Mouse (Mus musculus): ENCODE results near the gene Stoml3. TPM values are rescaled to one million over a fixed set of nuclear protein-coding genes. Genes with fewer than 3 reads are reported as not detected.

The Stoml3 gene
- polyA plus RNA-seq, 1 experiment from 2014 or later, result 1.4 TPM

DNA sequence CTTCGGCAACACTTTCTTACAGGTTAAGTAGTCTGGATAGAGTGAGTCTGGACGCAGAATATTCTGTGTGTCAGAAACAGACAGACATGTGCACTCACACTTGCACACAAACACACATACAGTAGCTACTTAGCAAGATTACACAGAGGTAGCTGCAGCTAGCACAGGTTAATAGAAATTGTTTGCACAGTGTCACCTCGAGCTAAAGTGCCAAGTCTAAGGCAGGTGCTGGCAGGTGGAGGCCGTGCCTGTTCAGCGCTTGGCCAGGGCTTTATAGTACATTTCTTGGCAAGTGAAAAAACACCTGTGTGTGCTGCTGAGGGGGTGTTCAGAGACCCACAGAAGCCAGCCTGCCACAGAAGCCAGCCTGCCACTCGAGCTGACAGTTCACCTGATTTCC is 41.9 kb downstream of the Stoml3 start:
- Histone ChIP-seq H3K9ac (ENCODE audit: low read depth, low read length) (no peak overlapping the region), H3K4me1 (ENCODE audit: control insufficient read depth, insufficient read depth, low read length) (0 out of 2 replicates have a peak, but pooled peaks cover 3% of the 10 kb centered on the region), H3K36me3 (ENCODE audit: control insufficient read depth, insufficient read depth, low read length) (no peaks in the 10 kb centered on the region), H3K4me2 (ENCODE audit: low read depth, low read length) (no peak overlapping the region), H3K4me3 (ENCODE audit: low read depth, low read length) (no peak overlapping the region), H3K27ac (replicated peaks; ENCODE audit: low read depth, low read length) (no peak overlapping the region), H3K9me3 (ENCODE audit: control insufficient read depth, low read length) (no peaks in the 10 kb centered on the region), H3K27me3 (replicated peaks; ENCODE audit: control insufficient read depth, insufficient read depth, low read length) (no peaks in the 10 kb centered on the region)
- DNase-seq (ENCODE audit: low spot score) (no peak), ATAC-seq (ENCODE audit: low read depth) (no peak)
- WGBS, result 79% methylated on average over 6 of the region's 6 CpGs

DNA sequence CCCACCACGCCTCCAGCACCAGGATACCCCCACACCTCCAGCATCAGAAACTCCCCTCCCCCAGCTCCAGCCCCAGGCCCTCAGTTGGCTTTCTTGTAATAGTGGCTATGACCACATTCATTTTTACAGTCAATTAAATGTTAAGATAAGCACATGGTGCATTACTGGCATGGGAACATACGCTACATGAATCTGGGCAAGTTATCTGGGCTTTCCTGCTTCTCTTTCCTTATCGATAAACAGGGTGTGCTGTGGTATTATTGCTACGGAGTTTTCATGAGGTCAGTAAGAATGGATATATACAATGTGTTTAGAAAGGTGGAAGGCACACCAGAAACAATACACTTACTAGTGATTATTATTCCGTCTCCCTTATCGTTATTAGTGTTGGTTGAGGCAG is 43.6 kb downstream of the Stoml3 start:
- Histone ChIP-seq H3K27ac (replicated peaks; ENCODE audit: low read depth, low read length) (no peak overlapping the region), H3K9ac (ENCODE audit: low read depth, low read length) (no peak overlapping the region), H3K4me2 (ENCODE audit: low read depth, low read length) (no peak overlapping the region), H3K9me3 (ENCODE audit: control insufficient read depth, low read length) (no peaks in the 10 kb centered on the region), H3K27me3 (replicated peaks; ENCODE audit: control insufficient read depth, insufficient read depth, low read length) (no peaks in the 10 kb centered on the region), H3K4me3 (ENCODE audit: low read depth, low read length) (no peak overlapping the region), H3K4me1 (ENCODE audit: control insufficient read depth, insufficient read depth, low read length) (no peaks in the 10 kb centered on the region), H3K36me3 (ENCODE audit: control insufficient read depth, insufficient read depth, low read length) (peaks cover 2% of the 10 kb centered on the region; the same call in 1 of the 2 replicates)
- ATAC-seq (ENCODE audit: low read depth), result no peak
- WGBS, result 85% methylated on average over 6 of the region's 6 CpGs
- DNase-seq (ENCODE audit: low spot score), result no peak

- DNase-seq (ENCODE audit: low spot score) (no peak), ATAC-seq (ENCODE audit: low read depth) (no peak)
- Histone ChIP-seq H3K9me3 (ENCODE audit: control insufficient read depth, low read length) (no peaks in the 10 kb centered on the region), H3K4me1 (ENCODE audit: control insufficient read depth, insufficient read depth, low read length) (no peaks in the 10 kb centered on the region), H3K9ac (ENCODE audit: low read depth, low read length) (no peak overlapping the region), H3K27ac (replicated peaks; ENCODE audit: low read depth, low read length) (no peak overlapping the region), H3K4me3 (ENCODE audit: low read depth, low read length) (no peak overlapping the region), H3K27me3 (replicated peaks; ENCODE audit: control insufficient read depth, insufficient read depth, low read length) (no peaks in the 10 kb centered on the region), H3K36me3 (ENCODE audit: control insufficient read depth, insufficient read depth, low read length) (no peaks in the 10 kb centered on the region), H3K4me2 (ENCODE audit: low read depth, low read length) (no peak overlapping the region)
- WGBS, result 68% methylated on average over 7 of the region's 7 CpGs
Measured at GRCm38 (mm10) chr3:53552691-53553090, 64.2 kb downstream of the Stoml3 start.

DNA sequence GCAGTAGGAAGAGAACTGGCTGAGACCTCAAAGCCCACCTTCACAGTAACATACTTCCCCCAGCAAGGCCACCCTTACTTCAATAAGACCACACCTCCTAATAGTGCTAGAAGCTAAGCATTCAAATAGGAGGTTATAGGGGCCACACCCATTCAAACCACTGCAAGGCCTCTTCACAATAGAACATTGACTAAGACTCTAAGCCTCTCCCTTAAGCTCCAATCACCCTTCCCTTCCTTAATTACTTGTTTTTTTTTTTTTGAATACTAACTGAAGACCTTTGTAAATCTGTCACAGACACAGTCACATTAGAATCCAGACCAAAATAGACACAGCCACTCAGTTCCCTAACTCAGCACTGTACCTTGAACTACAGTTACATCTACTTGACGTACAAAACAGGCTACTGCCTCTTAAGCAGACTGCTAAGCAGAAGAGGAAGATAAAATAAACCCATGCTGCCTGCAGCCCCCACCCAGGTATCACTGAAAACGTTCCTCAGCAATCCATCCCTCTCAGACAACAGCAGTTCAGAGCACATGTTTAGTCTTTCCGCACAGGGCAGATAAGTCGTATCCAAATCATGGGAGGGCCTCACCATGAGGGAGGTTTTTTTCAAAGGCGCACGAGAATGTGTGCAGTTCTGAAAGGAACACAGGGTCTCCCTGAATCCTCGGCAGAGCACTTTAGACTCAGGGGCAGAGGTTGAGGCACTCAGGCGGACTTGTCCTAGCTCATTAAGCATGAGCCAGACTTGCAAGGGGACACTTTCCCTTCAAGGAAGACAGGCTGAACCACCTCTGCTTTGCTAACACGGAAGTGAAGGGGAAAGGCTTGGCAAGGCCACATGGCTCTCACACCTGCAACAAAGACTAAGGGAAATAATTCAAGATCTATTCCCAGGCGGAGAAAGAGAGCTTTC is 66.8 kb downstream of the Stoml3 start:
- Histone ChIP-seq H3K36me3 (ENCODE audit: control insufficient read depth, insufficient read depth, low read length) (no peaks in the 10 kb centered on the region), H3K4me1 (ENCODE audit: control insufficient read depth, insufficient read depth, low read length) (no peaks in the 10 kb centered on the region), H3K9ac (ENCODE audit: low read depth, low read length) (no peak overlapping the region), H3K27ac (replicated peaks; ENCODE audit: low read depth, low read length) (no peak overlapping the region), H3K4me3 (ENCODE audit: low read depth, low read length) (no peak overlapping the region), H3K4me2 (ENCODE audit: low read depth, low read length) (no peak overlapping the region), H3K9me3 (ENCODE audit: control insufficient read depth, low read length) (no peaks in the 10 kb centered on the region), H3K27me3 (replicated peaks; ENCODE audit: control insufficient read depth, insufficient read depth, low read length) (no peaks in the 10 kb centered on the region)
- DNase-seq (ENCODE audit: low spot score) (no peak), ATAC-seq (ENCODE audit: low read depth) (no peak)
- 67% methylated on average over 10 of the region's 10 CpGs for WGBS

DNA sequence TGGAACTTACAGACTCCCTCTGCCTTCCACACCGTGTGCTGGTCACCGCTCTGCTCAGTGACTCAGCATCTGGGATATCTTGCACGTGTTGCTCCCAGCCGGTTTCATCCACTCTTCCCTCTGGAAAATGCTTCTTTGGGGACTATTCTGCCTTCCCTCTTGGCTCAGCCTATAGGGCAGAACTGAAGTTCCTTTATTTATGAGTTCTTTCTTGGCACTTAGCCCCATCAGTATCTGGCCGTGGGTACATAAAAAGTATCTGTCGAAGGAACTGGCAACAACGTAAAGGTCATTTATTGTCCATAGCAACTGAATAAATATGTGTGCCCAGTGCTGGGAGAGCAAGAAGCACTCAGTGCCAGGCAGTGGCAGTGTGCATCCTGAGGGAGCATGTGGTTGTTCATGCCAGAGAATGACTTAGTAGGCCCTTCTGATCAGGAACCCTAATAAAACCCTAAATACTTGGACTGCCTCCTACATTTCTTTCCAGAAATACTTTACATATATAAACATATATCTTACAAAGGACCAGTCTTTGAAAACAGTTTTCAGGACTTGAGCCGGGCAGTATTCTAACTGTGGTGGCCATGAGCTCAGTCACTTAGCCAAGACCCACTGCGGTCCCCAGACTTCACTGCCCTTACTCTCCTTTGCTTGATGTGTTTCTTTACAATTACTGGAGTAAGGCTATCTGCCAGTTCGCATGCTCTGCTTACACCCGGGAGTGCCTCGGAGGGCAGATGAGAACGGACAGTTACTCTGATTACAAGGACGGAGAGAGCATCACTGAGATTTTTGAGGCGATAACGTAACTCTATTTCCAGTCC is 69.1 kb downstream of the Stoml3 start:
- DNase-seq (ENCODE audit: low spot score), result no peak

More for the DNA sequence above, 69.1 kb downstream of the Stoml3 start:
- no peak overlapping the region for H3K4me3 ChIP-seq (ENCODE audit: low read depth, low read length)
- H3K27ac ChIP-seq (replicated peaks; ENCODE audit: low read depth, low read length), result no peak overlapping the region
- 81% methylated on average over 16 of the region's 16 CpGs for WGBS
- H3K4me1 ChIP-seq (ENCODE audit: control insufficient read depth, insufficient read depth, low read length), result no peaks in the 10 kb centered on the region
- no peaks in the 10 kb centered on the region for H3K36me3 ChIP-seq (ENCODE audit: control insufficient read depth, insufficient read depth, low read length)
- no peak overlapping the region for H3K9ac ChIP-seq (ENCODE audit: low read depth, low read length)
- no peaks in the 10 kb centered on the region for H3K9me3 ChIP-seq (ENCODE audit: control insufficient read depth, low read length)
- no peak overlapping the region for H3K4me2 ChIP-seq (ENCODE audit: low read depth, low read length)
- H3K27me3 ChIP-seq (replicated peaks; ENCODE audit: control insufficient read depth, insufficient read depth, low read length), result no peaks in the 10 kb centered on the region
- no peak for ATAC-seq (ENCODE audit: low read depth)

Other genes starting within 250 kb of the Stoml3 start
- gene Nhlrc3, start 25.3 kb upstream of the Stoml3 start, polyA plus RNA-seq (2014; fragmentation: Nextera tagmentation; extraction: Ambion mirVana), result 10.2 and 10.6 TPM in 2 replicates
- gene Proser1, start 25.0 kb upstream of the Stoml3 start, polyA plus RNA-seq (2014; fragmentation: Nextera tagmentation; extraction: Ambion mirVana), result 10.5 and 12.9 TPM in 2 replicates
- 9.3 and 10.6 TPM in 2 replicates for gene Frem2, start 168.7 kb downstream of the Stoml3 start, polyA plus RNA-seq (2014; fragmentation: Nextera tagmentation; extraction: Ambion mirVana)

Data from embryonic facial prominence, embryonic 14.5 days (tissue).